Mouse (Mus musculus) limb, embryonic 14.5 days (tissue): ENCODE data around the gene Lgr4. TPM values are rescaled to one million over a fixed set of nuclear protein-coding genes. Genes with fewer than 3 reads are reported as not detected.

Experiments used
- ATAC-seq: fragments of 200-750 bp; cut with Nextera tagmentation; 2 replicates; pipeline ENCODE4 v1.8.0; 2017; ENCODE audit warnings: low read depth, moderate number of reproducible peaks, moderate TSS enrichment; ENCODE audit not compliant: low FRiP score
- DNase-seq: peaks from one replicate; pipeline ENCODE4 v3.0.0-alpha.2; 2015; ENCODE audit warnings: low spot score
- H3K27ac ChIP-seq: fragments of 300-500 bp; sonication (generic); replicated peaks from 2 replicates; pipeline ENCODE4 v1.5.1; 2014; ENCODE audit warnings: low read depth, mild to moderate bottlenecking, low read length, moderate library complexity, mixed read lengths
- H3K27me3 ChIP-seq: fragments of 300-500 bp; sonication (generic); 2 replicates; pipeline ENCODE4 v1.6.1; 2014; ENCODE audit warnings: low read length, mixed read lengths; ENCODE audit not compliant: control insufficient read depth, insufficient read depth
- H3K36me3 ChIP-seq: fragments of 300-500 bp; sonication (generic); 2 replicates; pipeline ENCODE4 v1.6.1; 2014; ENCODE audit warnings: mild to moderate bottlenecking, low read length, moderate library complexity, mixed read lengths; ENCODE audit not compliant: control insufficient read depth, insufficient read depth
- H3K4me1 ChIP-seq: fragments of 300-500 bp; sonication (generic); 2 replicates; pipeline ENCODE4 v1.6.1; 2014; ENCODE audit warnings: antibody characterized with exemption, low read length, mixed read lengths; ENCODE audit not compliant: control insufficient read depth, insufficient read depth
- H3K4me2 ChIP-seq: fragments of 300-500 bp; sonication (generic); replicated peaks from 2 replicates; pipeline ENCODE4 v1.6.1; 2014; ENCODE audit warnings: low read depth, mild to moderate bottlenecking, low read length, moderate library complexity; ENCODE audit not compliant: severe bottlenecking
- H3K4me3 ChIP-seq: fragments of 300-500 bp; sonication (generic); replicated peaks from 2 replicates; pipeline ENCODE4 v1.5.1; 2014; ENCODE audit warnings: low read length
- H3K9ac ChIP-seq: fragments of 300-500 bp; sonication (generic); 2 replicates; pipeline ENCODE4 v1.6.1; 2014; ENCODE audit warnings: mild to moderate bottlenecking, low read depth, low read length, moderate library complexity; ENCODE audit not compliant: severe bottlenecking
- H3K9me3 ChIP-seq: fragments of 300-500 bp; sonication (generic); 2 replicates; pipeline ENCODE4 v1.6.1; 2016; ENCODE audit warnings: low read length; ENCODE audit not compliant: control insufficient read depth
- POLR2A ChIP-seq: fragments of 200-500 bp; IDR thresholded peaks from 2 replicates; pipeline ENCODE4 v1.8.0; 2012; ENCODE audit warnings: inconsistent platforms, mild to moderate bottlenecking, moderate library complexity, borderline replicate concordance; ENCODE audit not compliant: insufficient read depth, insufficient read length; ENCODE audit errors: extremely low read depth
- WGBS: fragments of 180-500 bp; shearing (Covaris S2); extraction: QIAGEN DNeasy Blood & Tissue Kit; methylation state at CpG from one replicate; pipeline ENCODE4 v1.1.7; 2014; 5-methylcytosine and 5-hydroxymethylcytosine counted together
- polyA plus RNA-seq, 2 experiments: library from polyadenylated mRNA; depleted of rRNA in 1 of 2; stranded (reverse) in 1 of 2; unstranded in 1 of 2; fragments of >200 nt; fragmentation: Nextera tagmentation in 1 of 2; extraction: Ambion mirVana in 1 of 2; gene quantifications; 2 replicates each; pipeline versions ENCODE4 v1.2.1 to v1.2.3; 2012 to 2014

Lgr4 gene
- polyA plus RNA-seq, 2 experiments, result 27.8 to 32.3 TPM

GRCm38 (mm10) chr2:109912766-109913165, 4.7 kb upstream of the Lgr4 start:
- H3K9ac ChIP-seq, result no peak overlapping the region
- no peak overlapping the region for H3K4me2 ChIP-seq
- 81% methylated on average over 12 of the region's 12 CpGs for WGBS
- H3K9me3 ChIP-seq, result peaks cover 4% of the 10 kb centered on the region; the same call in 1 of the 2 replicates
- TF ChIP-seq POLR2A, result no peak
- no peak for ATAC-seq
- no peak overlapping the region for H3K4me3 ChIP-seq
- no peak overlapping the region for H3K27ac ChIP-seq
- H3K4me1 ChIP-seq, result 0 out of 2 replicates have a peak, but pooled peaks cover 8% of the 10 kb centered on the region
- DNase-seq, result no peak
- H3K36me3 ChIP-seq, result no peaks in the 10 kb centered on the region; the same call in 1 of the 2 replicates
- H3K27me3 ChIP-seq, result no peaks in the 10 kb centered on the region

DNA sequence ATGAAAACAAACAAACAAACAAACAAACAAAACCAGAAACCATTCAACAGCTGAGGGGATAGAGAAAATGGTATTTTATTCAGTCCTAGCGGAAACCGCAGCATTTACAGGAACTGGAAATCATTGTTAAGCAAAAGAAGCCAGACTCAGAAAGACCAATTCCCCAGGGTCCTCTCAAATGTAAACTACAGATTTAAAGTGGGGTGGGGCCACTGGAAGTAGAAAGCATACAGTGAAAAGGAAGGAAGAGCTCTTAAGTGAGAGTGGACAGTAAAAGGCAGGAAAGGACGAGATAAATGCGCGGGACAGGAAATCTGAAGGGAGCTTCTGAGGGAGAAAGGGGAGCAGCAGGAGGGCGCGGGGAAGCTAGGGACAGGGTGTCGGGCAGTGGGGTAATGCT, 4.2 kb upstream of the Lgr4 start:
- ATAC-seq (no peak), DNase-seq (no peak)
- H3K9me3 ChIP-seq, result peaks cover 4% of the 10 kb centered on the region; the same call in 1 of the 2 replicates
- H3K4me1 ChIP-seq, result 0 out of 2 replicates have a peak, but pooled peaks cover 8% of the 10 kb centered on the region
- no peak overlapping the region for H3K9ac ChIP-seq
- no peaks in the 10 kb centered on the region for H3K27me3 ChIP-seq
- WGBS, result 68% methylated on average over 8 of the region's 8 CpGs
- H3K36me3 ChIP-seq, result no peaks in the 10 kb centered on the region; the same call in 1 of the 2 replicates
- H3K4me2 ChIP-seq, result no peak overlapping the region
- no peak for TF ChIP-seq POLR2A
- H3K27ac ChIP-seq, result no peak overlapping the region
- no peak overlapping the region for H3K4me3 ChIP-seq

- Histone ChIP-seq H3K27ac (no peak overlapping the region), H3K4me1 (peaks cover 11% of the 10 kb centered on the region), H3K9me3 (peaks cover 4% of the 10 kb centered on the region; the same call in 1 of the 2 replicates), H3K4me3 (no peak overlapping the region), H3K36me3 (no peaks in the 10 kb centered on the region; the same call in 1 of the 2 replicates), H3K27me3 (no peaks in the 10 kb centered on the region), H3K4me2 (no peak overlapping the region), H3K9ac (no peak overlapping the region)
- DNase-seq (no peak), ATAC-seq (no peak)
- TF ChIP-seq POLR2A, result no peak
Observed at GRCm38 (mm10) chr2:109914601-109915000, 2.8 kb upstream of the Lgr4 start.

DNA sequence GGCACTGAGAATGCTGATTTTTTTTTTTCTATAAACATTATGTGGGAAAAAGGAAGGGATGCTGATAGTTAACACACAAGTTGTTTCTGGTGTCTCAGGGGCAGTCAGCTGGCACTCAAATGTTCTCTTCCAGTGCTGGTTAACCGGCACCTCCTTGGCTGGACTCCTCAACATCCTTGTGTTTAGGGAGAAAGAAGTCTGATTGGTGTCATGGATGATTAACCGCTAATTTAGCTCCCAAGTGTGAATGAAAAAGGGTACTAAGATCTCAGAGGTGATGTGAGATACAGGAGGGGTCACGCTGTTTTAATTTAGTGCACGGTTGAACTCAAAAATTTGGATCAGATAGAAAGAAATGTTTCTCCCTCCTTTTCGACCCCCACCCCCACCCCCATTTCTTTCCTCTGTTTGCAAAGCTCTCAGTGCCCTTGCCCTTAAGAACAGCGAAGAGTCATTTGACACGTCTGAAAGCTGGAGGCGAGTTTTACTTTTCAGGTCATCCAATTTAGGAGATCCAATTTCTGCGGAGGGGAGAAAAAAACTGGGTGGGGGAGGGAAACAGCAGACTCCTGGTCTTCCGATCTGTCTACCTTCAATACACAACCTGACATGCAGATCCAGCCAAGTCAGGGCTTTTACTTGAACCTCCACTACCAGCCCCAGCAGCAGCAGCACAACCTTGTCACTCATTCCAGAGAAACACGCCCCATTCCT, 508 bp upstream of the Lgr4 start:
- Histone ChIP-seq H3K36me3 (no peaks in the 10 kb centered on the region; the same call in 1 of the 2 replicates), H3K27me3 (no peaks in the 10 kb centered on the region), H3K4me3 (peak overlapping the region; percentile 90), H3K9me3 (no peaks in the 10 kb centered on the region), H3K4me2 (peak overlapping the region; percentile 82), H3K4me1 (peaks cover 31% of the 10 kb centered on the region), H3K27ac (no peak overlapping the region), H3K9ac (no peak overlapping the region)
- WGBS, result 4% methylated on average over 11 of the region's 11 CpGs
- no peak; the same call in 1 of the 2 replicates for ATAC-seq
- no peak for TF ChIP-seq POLR2A
- DNase-seq, result no peak

DNA sequence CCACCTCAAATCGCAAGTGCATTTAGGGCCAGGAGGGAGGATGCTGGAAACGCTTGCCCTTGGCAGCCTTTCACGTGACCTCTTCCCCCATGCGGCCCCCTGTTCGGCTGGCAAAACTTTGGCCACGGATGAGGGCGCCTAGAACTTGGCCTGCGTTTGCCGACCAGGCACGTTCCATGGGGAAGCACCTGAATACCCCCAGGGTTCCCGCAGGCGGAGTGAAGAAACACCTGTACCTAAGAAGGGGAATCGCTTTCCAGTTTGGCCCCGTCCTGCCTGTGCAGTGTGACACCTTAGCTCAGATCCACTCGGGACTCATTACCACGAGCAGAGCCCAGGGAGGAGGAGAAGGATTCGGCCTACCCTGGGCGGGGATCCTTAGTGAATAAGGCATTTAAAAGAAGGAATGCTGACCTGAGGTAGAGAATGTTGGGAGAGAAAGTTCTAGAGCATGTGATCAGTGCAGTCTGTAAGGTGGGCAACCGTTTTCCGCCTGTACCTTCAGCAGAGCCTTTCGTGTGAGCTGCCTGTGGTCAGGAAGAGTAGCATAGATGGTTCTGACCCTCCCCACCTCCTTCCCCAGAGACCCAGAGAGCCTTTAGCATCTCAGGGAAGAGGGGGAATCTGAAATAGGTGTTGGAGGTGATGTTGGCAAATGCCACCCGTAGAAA, 1.3 kb downstream of the Lgr4 start:
- Histone ChIP-seq H3K4me3 (peak overlapping the region; percentile 90), H3K27me3 (no peaks in the 10 kb centered on the region), H3K36me3 (no peaks in the 10 kb centered on the region), H3K4me1 (peaks cover 32% of the 10 kb centered on the region), H3K9me3 (no peaks in the 10 kb centered on the region), H3K4me2 (peak overlapping the region; percentile 82), H3K27ac (peak overlapping the region; percentile 96), H3K9ac (peak overlapping the region; percentile 94)
- TF ChIP-seq POLR2A, result no peak
- DNase-seq (no peak), ATAC-seq (no peak)
- WGBS, result 8% methylated on average over 22 of the region's 22 CpGs
